Mouse (Mus musculus) ovary, postnatal 14 days (tissue): ENCODE results near the gene Msmo1.
A peak's percentile ranks its signal among the peaks of the same experiment; 100 is the strongest.

ENCODE experiments used
- DNase-seq: peaks from one replicate; pipeline ENCODE4 v3.0.0; 2022; ENCODE audit warnings: low spot score

Msmo1 gene

GRCm38 (mm10) chr8:64712499-64712898 lies 21.1 kb downstream of the Msmo1 start:
- DNase-seq: no peak

GRCm38 (mm10) chr8:64711544-64711943 lies 22.0 kb downstream of the Msmo1 start:
- DNase-seq: no peak

- DNase-seq: no peak
Observed at GRCm38 (mm10) chr8:64707481-64707880, 26.1 kb downstream of the Msmo1 start.

GRCm38 (mm10) chr8:64703191-64703590 lies 30.4 kb downstream of the Msmo1 start:
- no peak for DNase-seq

GRCm38 (mm10) chr8:64692651-64693201 lies 40.9 kb downstream of the Msmo1 start, which contains the start of gene Cpe:
Cpe (minus strand) TSS chr8:64693054.
- peak; percentile 69 for DNase-seq

- DNase-seq: no peak
Observed at GRCm38 (mm10) chr8:64691591-64692401, 41.8 kb downstream of the Msmo1 start.

- no peak for DNase-seq
Observed at GRCm38 (mm10) chr8:64690845-64691244, 42.7 kb downstream of the Msmo1 start.

GRCm38 (mm10) chr8:64690306-64690705 lies 43.3 kb downstream of the Msmo1 start:
- DNase-seq: no peak

GRCm38 (mm10) chr8:64688741-64689140 lies 44.9 kb downstream of the Msmo1 start:
- no peak for DNase-seq

GRCm38 (mm10) chr8:64688161-64688560 lies 45.4 kb downstream of the Msmo1 start:
- DNase-seq: no peak

GRCm38 (mm10) chr8:64682501-64682900 lies 51.1 kb downstream of the Msmo1 start:
- DNase-seq: no peak

- no peak for DNase-seq
Observed at GRCm38 (mm10) chr8:64676381-64676780, 57.2 kb downstream of the Msmo1 start.

- DNase-seq: no peak
Observed at GRCm38 (mm10) chr8:64674951-64675585, 58.5 kb downstream of the Msmo1 start.

GRCm38 (mm10) chr8:64672920-64673319 lies 60.7 kb downstream of the Msmo1 start:
- no peak for DNase-seq

GRCm38 (mm10) chr8:64671937-64672336 lies 61.7 kb downstream of the Msmo1 start:
- DNase-seq: no peak
